Mouse (Mus musculus) olfactory bulb, adult 2 months (tissue): Measurements from ENCODE around the gene Myom1. TPM values are rescaled to one million over a fixed set of nuclear protein-coding genes. Genes with fewer than 3 reads are reported as not detected.

Experiments used
- H3K27ac ChIP-seq: fragments of 200-500 bp; 2 replicates; pipeline ENCODE4 v1.5.1; 2012; ENCODE audit warnings: low read depth, low read length; ENCODE audit not compliant: insufficient read depth
- H3K4me1 ChIP-seq: fragments of 200-500 bp; 2 replicates; pipeline ENCODE4 v1.6.1; 2012; ENCODE audit warnings: low read length; ENCODE audit not compliant: control insufficient read depth, insufficient read depth
- H3K4me3 ChIP-seq: fragments of 200-500 bp; 2 replicates; pipeline ENCODE4 v1.5.1; 2012; ENCODE audit warnings: mild to moderate bottlenecking, low read depth, low read length, moderate library complexity; ENCODE audit not compliant: insufficient read depth
- CTCF ChIP-seq: fragments of 200-500 bp; IDR thresholded peaks from 2 replicates; pipeline ENCODE4 v1.5.1; 2012; ENCODE audit warnings: low read depth, mild to moderate bottlenecking, low read length, moderate library complexity; ENCODE audit not compliant: insufficient read depth
- POLR2A ChIP-seq: fragments of 200-500 bp; IDR thresholded peaks from 2 replicates; pipeline ENCODE4 v1.6.1; 2012; ENCODE audit warnings: mild to moderate bottlenecking, low read depth, low read length, moderate library complexity; ENCODE audit not compliant: insufficient read depth
- WGBS: fragments of 180-500 bp; shearing (Covaris S2); methylation state at CpG from one replicate; pipeline ENCODE4 v1.1.7; 2018; 5-methylcytosine and 5-hydroxymethylcytosine counted together
- polyA plus RNA-seq: library from polyadenylated mRNA; stranded (reverse); fragments of >200 nt; gene quantifications from 2 replicates; pipeline ENCODE4 v1.2.4, GENCODE M21; 2012; ENCODE audit warnings: low replicate concordance; ENCODE audit not compliant: missing spikeins, insufficient read depth, insufficient read length

The Myom1 gene
- polyA plus RNA-seq, 1 experiment: not detected

DNA sequence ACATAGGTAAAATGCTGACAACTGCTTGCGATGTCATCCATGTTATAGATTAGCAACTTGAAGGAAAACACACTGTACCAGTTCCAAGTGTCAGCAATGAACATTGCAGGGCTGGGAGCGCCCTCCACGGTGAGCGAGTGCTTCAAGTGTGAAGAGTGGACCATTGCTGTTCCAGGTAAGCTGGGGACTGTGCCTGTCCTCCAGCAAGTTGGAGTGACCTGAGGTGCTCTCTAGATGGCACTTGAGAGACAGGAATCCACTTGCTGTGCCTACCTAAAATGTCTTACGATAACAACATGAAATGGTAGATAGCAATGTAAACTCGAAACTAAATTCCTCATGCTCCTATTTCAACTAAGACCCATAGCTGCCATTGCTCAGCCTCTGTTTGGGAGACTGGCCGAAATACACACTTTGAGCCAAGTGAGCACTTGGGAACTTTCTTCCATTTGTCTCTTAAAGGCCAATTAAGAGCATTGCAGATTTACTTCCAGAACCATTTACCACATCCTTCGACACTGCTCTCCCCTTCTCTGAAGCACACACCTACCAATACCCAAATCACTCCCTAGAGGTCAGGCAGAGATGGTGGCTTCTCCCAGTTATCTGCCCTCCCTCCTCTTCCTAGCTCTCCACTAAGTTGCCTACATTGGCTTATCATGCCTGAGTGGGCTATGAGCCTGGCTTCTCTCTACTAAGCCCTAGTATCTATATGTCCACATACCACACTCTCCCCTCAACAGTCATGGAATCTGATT, 85.1 kb downstream of the Myom1 start:
- WGBS: 93% methylated on average over 8 of the region's 8 CpGs

GRCm38 (mm10) chr17:71088154-71088521, 85.7 kb downstream of the Myom1 start:
- H3K4me3 ChIP-seq: no peak overlapping the region
- WGBS: 96% methylated on average over 3 of the region's 3 CpGs
- no peak for TF ChIP-seq POLR2A
- TF ChIP-seq CTCF: no peak

More for the DNA sequence above, 85.1 kb downstream of the Myom1 start:
- no peaks in the 10 kb centered on the region for H3K4me1 ChIP-seq
- no peak for TF ChIP-seq POLR2A
- no peak for TF ChIP-seq CTCF
- H3K27ac ChIP-seq: no peak overlapping the region
- no peak overlapping the region for H3K4me3 ChIP-seq

GRCm38 (mm10) chr17:71088991-71089434, 86.6 kb downstream of the Myom1 start:
- Histone ChIP-seq H3K27ac (no peak overlapping the region), H3K4me1 (no peaks in the 10 kb centered on the region), H3K4me3 (no peak overlapping the region)
- 86% methylated on average over 9 of the region's 9 CpGs for WGBS
- TF ChIP-seq CTCF (no peak), POLR2A (no peak)

More at GRCm38 (mm10) chr17:71088154-71088521, 85.7 kb downstream of the Myom1 start:
- H3K4me1 ChIP-seq: no peaks in the 10 kb centered on the region
- no peak overlapping the region for H3K27ac ChIP-seq

DNA sequence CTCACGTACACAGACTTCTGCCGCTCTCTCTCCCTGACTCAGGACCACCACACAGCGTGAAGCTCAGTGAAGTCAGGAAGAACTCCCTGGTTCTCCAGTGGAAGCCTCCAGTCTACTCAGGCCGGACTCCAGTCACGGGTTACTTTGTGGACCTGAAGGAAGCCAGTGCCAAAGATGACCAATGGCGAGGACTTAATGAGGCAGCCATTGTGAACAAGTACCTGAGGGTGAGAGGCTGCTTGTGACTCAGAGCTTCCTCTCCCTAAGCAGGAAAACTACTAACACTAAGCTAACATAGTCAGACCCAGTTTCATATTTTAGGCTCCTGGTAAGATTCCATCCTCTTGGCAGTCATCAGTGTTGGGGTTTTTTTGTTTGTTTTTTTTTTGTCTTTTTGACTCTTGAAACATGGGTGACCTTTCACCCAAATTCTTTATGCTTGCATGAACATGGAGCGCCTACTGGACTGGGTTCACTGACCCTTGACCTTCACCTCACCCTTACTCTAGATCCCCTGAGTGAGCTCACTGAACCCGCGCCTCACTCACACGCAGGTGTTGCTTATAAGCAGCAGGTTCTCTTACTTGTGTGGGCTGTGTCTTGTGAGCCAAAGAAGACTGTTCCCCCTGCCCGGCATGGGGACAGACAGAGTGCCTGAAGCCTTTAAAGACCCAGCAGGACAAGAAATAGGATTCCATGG, 87.5 kb downstream of the Myom1 start:
- no peaks in the 10 kb centered on the region for H3K4me1 ChIP-seq
- H3K27ac ChIP-seq: no peak overlapping the region
- H3K4me3 ChIP-seq: no peak overlapping the region
- 93% methylated on average over 11 of the region's 11 CpGs for WGBS
- TF ChIP-seq CTCF (no peak), POLR2A (no peak)

DNA sequence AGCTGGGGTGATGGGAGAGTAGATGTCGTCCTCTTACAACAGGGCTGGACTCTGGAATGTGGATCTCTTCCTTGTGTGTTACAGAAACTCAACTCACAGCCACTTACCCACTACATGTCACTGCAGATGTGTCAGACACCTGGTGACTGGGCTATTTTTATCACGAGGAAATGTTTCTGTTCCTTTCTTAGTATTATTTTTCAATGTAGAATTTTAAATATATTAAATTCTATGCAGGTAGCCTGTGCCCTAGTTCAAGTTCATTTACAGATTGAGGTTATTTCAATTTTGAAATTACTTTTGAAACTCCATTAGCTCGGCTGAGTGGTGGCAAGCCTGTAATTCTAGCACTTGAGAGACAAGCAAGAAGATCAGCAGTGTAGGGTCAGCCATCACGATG, 88.6 kb downstream of the Myom1 start:
- H3K27ac ChIP-seq: no peak overlapping the region
- 87% methylated on average over 4 of the region's 4 CpGs for WGBS

DNA sequence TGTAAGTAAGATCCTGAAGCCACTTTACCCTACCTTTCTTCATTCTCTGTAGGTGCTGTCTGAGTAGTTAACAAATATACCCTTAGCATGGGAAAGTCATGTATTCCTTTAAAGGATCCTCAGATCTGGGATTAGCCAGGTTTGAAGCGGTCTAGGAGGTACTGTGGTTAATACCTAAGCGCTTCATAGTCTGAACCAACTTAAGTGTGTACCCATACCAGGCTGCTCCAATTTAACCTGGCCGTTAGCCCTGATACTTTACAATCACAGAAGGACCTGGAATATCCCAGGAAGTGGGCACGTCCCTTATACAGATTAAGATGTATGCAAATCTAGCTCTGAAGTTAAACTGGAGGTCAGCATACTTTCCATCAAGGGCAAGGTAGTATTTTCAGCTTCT, 89.9 kb downstream of the Myom1 start:
- WGBS: 97% methylated on average over 4 of the region's 4 CpGs
- no peak overlapping the region for H3K4me3 ChIP-seq
- H3K4me1 ChIP-seq: no peaks in the 10 kb centered on the region
- TF ChIP-seq CTCF (no peak), POLR2A (no peak)
- H3K27ac ChIP-seq: no peak overlapping the region

More for the DNA sequence above, 88.6 kb downstream of the Myom1 start:
- Histone ChIP-seq H3K4me1 (no peaks in the 10 kb centered on the region), H3K4me3 (no peak overlapping the region)
- TF ChIP-seq CTCF: no peak
- TF ChIP-seq POLR2A: no peak

GRCm38 (mm10) chr17:71093793-71094192, 91.4 kb downstream of the Myom1 start:
- H3K27ac ChIP-seq: no peak overlapping the region
- H3K4me1 ChIP-seq: no peaks in the 10 kb centered on the region
- WGBS: 85% methylated on average over 5 of the region's 5 CpGs
- H3K4me3 ChIP-seq: no peak overlapping the region
- TF ChIP-seq CTCF: no peak
- TF ChIP-seq POLR2A: no peak

GRCm38 (mm10) chr17:71094438-71094837, 92.0 kb downstream of the Myom1 start:
- Histone ChIP-seq H3K4me3 (no peak overlapping the region), H3K4me1 (no peaks in the 10 kb centered on the region), H3K27ac (no peak overlapping the region)
- no peak for TF ChIP-seq CTCF
- no peak for TF ChIP-seq POLR2A
- WGBS: 67% methylated on average over 3 of the region's 3 CpGs

GRCm38 (mm10) chr17:71096557-71097208, 94.2 kb downstream of the Myom1 start:
- H3K4me1 ChIP-seq: no peaks in the 10 kb centered on the region
- TF ChIP-seq POLR2A: no peak
- no peak for TF ChIP-seq CTCF
- H3K4me3 ChIP-seq: no peak overlapping the region
- H3K27ac ChIP-seq: no peak overlapping the region
- 82% methylated on average over 8 of the region's 8 CpGs for WGBS
